Mouse (Mus musculus) liver, postnatal 0 days (tissue): Measurements from ENCODE around the gene Rgs2.

Source experiments
- CTCF ChIP-seq: sonication (generic); IDR thresholded peaks from 2 replicates; pipeline ENCODE4 v1.5.1; 2016; ENCODE audit warnings: antibody characterized with exemption, low read depth
- EP300 ChIP-seq: IDR thresholded peaks from 2 replicates; pipeline ENCODE4 v1.6.1; 2016; ENCODE audit warnings: antibody characterized with exemption, low read depth, mild to moderate bottlenecking

GRCm38 (mm10) chr1:143992528-143992927 is 11.4 kb downstream of the Rgs2 start:
- TF ChIP-seq CTCF = no peak
- no peak for TF ChIP-seq EP300
